Mouse (Mus musculus) heart, embryonic 14.5 days (tissue): Measurements from ENCODE around the gene Hipk4. TPM values are rescaled to one million over a fixed set of nuclear protein-coding genes. Genes with fewer than 3 reads are reported as not detected.

Experiments
- ATAC-seq: fragments of 200-750 bp; cut with Nextera tagmentation; 2 replicates; pipeline ENCODE4 v1.8.0; 2017; ENCODE audit warnings: low read depth, moderate TSS enrichment; ENCODE audit not compliant: insufficient number of reproducible peaks, insufficient read depth, low FRiP score
- H3K27ac ChIP-seq, 2 experiments: fragments of 200-500 bp in 1 of 2; fragments of 300-500 bp in 1 of 2; sonication (generic) in 1 of 2; replicated peaks in 1 of 2; 2 replicates each; pipeline ENCODE4 v1.5.1; 2012 to 2014; ENCODE audit warnings: low read depth in 2 of 2, low read length in 2 of 2, control low read depth in 1 of 2, mild to moderate bottlenecking in 1 of 2, mixed read lengths in 1 of 2; ENCODE audit not compliant: control insufficient read depth in 1 of 2, insufficient read depth in 1 of 2
- H3K27me3 ChIP-seq: fragments of 300-500 bp; sonication (generic); 2 replicates; pipeline ENCODE4 v1.6.1; 2014; ENCODE audit warnings: mild to moderate bottlenecking, low read length, control low read depth; ENCODE audit not compliant: control insufficient read depth, insufficient read depth
- H3K36me3 ChIP-seq: fragments of 300-500 bp; sonication (generic); 2 replicates; pipeline ENCODE4 v1.6.1; 2014; ENCODE audit warnings: mild to moderate bottlenecking, control low read depth, low read length, mixed read lengths; ENCODE audit not compliant: control insufficient read depth, insufficient read depth
- H3K4me1 ChIP-seq, 2 experiments: fragments of 200-500 bp in 1 of 2; fragments of 300-500 bp in 1 of 2; sonication (generic) in 1 of 2; 2 replicates each; pipeline ENCODE4 v1.6.1; 2012 to 2014; ENCODE audit warnings: low read length in 2 of 2, control low read depth in 1 of 2, mixed read lengths in 1 of 2; ENCODE audit not compliant: control insufficient read depth in 2 of 2, insufficient read depth in 2 of 2
- H3K4me2 ChIP-seq: fragments of 300-500 bp; sonication (generic); 2 replicates; pipeline ENCODE4 v1.6.1; 2014; ENCODE audit warnings: mild to moderate bottlenecking, low read length
- H3K4me3 ChIP-seq, 2 experiments: fragments of 200-500 bp in 1 of 2; fragments of 300-500 bp in 1 of 2; sonication (generic) in 1 of 2; 2 replicates each; pipeline ENCODE4 v1.5.1; 2012 to 2014; ENCODE audit warnings: low read length in 2 of 2, mild to moderate bottlenecking in 2 of 2, control low read depth in 1 of 2, low read depth in 1 of 2, moderate library complexity in 1 of 2; ENCODE audit not compliant: control insufficient read depth in 1 of 2, insufficient read depth in 1 of 2
- H3K9ac ChIP-seq: fragments of 300-500 bp; sonication (generic); 2 replicates; pipeline ENCODE4 v1.6.1; 2014; ENCODE audit warnings: mild to moderate bottlenecking, low read length
- H3K9me3 ChIP-seq: fragments of 300-500 bp; sonication (generic); 2 replicates; pipeline ENCODE4 v1.6.1; 2016; ENCODE audit warnings: low read length, control low read depth; ENCODE audit not compliant: control insufficient read depth
- WGBS: fragments of 180-500 bp; shearing (Covaris S2); extraction: QIAGEN DNeasy Blood & Tissue Kit; methylation state at CpG from one replicate; pipeline ENCODE4 v1.1.7; 2014; 5-methylcytosine and 5-hydroxymethylcytosine counted together
- polyA plus RNA-seq: library from polyadenylated mRNA; unstranded; fragments of >200 nt; fragmentation: Nextera tagmentation; extraction: Ambion mirVana; gene quantifications from 2 replicates; pipeline ENCODE4 v1.2.1, GENCODE M21; 2014

Gene Hipk4
- polyA plus RNA-seq, 1 experiment from 2014 or later: 0.26 TPM

DNA sequence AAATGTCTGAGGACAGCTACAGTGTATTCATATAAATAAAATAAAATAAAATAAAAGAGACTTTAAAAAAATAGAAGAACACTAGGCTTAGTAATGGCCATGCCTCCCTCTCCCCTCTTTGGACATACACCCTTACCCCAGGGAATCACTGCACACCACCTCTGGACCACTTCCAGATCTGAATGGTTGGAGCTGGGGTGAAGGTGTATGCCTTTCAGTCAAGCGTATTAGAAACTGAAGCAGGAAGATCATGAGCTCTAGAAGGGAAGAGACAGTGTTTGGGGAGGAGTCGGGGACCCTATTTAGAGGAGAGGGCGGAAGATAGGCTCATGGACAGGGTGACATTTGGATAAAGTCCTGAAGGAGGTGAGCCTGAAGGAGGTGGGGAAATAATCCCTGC lies 42.6 kb upstream of the Hipk4 start:
- Histone ChIP-seq H3K4me1 (peaks cover 12 to 15% of the 10 kb centered on the region in 2 experiments), H3K4me3 (no peak overlapping the region), H3K36me3 (peaks cover 21% of the 10 kb centered on the region), H3K4me2 (peak overlapping the region; percentile 61), H3K27ac (peak overlapping the region; percentile 67 to 86), H3K9me3 (no peaks in the 10 kb centered on the region), H3K9ac (peak overlapping the region; percentile 60; the same call in 1 of the 2 replicates), H3K27me3 (no peaks in the 10 kb centered on the region)
- ATAC-seq: no peak
- 56% methylated on average over 3 of the region's 3 CpGs for WGBS

DNA sequence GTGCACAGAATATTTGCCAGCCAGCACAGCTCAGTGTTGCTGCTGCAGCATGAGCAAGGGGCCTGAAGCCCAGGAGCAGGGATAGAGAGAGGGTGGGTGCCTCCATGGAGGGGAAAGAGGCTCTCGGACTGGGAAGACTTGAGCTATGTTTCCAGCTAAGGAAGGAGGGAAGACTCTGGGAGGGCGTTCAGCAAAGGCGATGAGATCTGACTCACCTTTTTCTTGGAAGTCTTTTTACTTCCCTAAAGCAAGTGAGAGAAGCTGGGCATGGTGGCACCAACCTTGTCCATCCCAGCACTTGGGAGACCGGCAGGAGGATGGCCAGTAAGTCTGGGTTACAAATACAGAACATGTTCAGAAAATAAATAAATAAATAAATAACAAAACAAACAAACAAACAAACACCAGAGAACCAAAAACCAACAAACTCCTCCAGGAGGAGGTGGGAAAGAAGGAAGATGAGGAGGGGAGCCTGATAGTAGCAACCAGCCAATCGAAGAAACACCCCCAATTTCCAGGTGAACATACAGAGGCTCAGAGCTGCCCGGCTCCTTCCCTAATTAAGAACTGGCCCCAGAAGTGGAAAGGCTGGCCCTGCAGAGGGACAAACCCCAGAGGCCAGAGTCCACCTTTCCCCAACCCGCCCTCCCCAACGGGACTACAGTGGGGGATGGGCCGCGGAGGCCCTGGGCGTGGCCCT lies 42.0 kb upstream of the Hipk4 start:
- peak overlapping the region; percentile 61 for H3K4me2 ChIP-seq
- H3K4me3 ChIP-seq: peak overlapping the region; percentile 16 to 31
- H3K4me1 ChIP-seq: peaks cover 9 to 14% of the 10 kb centered on the region in 2 experiments
- ATAC-seq: no peak
- no peaks in the 10 kb centered on the region for H3K9me3 ChIP-seq
- 13% methylated on average over 11 of the region's 11 CpGs for WGBS
- peak overlapping the region; percentile 60 for H3K9ac ChIP-seq
- H3K27ac ChIP-seq: peak overlapping the region; percentile 67 to 86
- no peaks in the 10 kb centered on the region for H3K27me3 ChIP-seq
- peaks cover 19% of the 10 kb centered on the region for H3K36me3 ChIP-seq

DNA sequence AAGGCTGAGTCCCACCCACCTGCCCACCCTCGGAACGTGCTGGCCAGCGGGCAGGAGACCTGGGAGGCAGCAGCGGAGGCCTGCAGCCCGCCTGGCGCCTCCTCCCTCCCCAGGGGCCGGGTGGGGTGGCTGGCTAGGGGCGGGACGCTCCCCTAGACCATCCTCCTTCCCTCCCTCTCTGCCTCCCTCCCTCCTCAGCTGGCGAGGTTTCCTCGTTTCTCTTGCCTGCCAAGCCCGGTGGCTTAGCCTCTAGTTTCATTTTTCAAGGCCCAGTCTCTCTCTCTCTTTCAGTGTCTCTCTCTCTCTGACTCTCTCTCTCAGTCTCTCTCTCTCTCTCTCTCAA lies 41.5 kb upstream of the Hipk4 start:
- WGBS: 1% methylated on average over 10 of the region's 12 CpGs
- ATAC-seq: peak; percentile 93
- H3K4me2 ChIP-seq: peak overlapping the region; percentile 61
- H3K9ac ChIP-seq: peak overlapping the region; percentile 60
- no peaks in the 10 kb centered on the region for H3K27me3 ChIP-seq
- H3K4me1 ChIP-seq: peaks cover 9 to 14% of the 10 kb centered on the region in 2 experiments
- H3K27ac ChIP-seq: peak overlapping the region; percentile 86 to 90
- H3K9me3 ChIP-seq: no peaks in the 10 kb centered on the region
- peaks cover 13% of the 10 kb centered on the region for H3K36me3 ChIP-seq
- H3K4me3 ChIP-seq: peak overlapping the region; percentile 16 to 31

DNA sequence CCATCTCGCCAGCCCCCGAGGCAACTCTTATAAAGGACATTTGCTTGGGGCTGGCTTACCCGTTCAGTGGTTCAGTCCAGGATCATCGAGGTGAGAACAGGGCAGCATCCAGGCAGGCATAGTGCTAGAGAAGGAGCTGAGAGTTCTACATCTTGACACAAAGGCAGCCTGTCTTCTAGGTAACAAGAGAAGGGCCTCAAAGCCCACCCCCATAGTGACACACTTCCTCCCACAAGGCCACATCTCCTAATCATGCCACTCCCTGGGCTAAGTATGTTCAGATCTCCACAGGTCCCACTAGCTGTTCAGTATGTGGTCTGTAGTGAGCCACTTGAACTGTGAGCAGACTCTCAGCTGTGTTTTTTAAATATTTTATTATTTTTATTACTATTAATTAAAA lies 39.2 kb upstream of the Hipk4 start:
- H3K9ac ChIP-seq: no peak overlapping the region
- 89% methylated on average over 4 of the region's 4 CpGs for WGBS
- H3K27ac ChIP-seq: no peak overlapping the region
- ATAC-seq: no peak
- no peaks in the 10 kb centered on the region for H3K27me3 ChIP-seq
- H3K4me1 ChIP-seq: peaks cover 12 to 23% of the 10 kb centered on the region in 2 experiments
- no peak overlapping the region for H3K4me3 ChIP-seq
- H3K36me3 ChIP-seq: peaks cover 4% of the 10 kb centered on the region; the same call in 1 of the 2 replicates
- H3K9me3 ChIP-seq: no peaks in the 10 kb centered on the region
- H3K4me2 ChIP-seq: no peak overlapping the region

DNA sequence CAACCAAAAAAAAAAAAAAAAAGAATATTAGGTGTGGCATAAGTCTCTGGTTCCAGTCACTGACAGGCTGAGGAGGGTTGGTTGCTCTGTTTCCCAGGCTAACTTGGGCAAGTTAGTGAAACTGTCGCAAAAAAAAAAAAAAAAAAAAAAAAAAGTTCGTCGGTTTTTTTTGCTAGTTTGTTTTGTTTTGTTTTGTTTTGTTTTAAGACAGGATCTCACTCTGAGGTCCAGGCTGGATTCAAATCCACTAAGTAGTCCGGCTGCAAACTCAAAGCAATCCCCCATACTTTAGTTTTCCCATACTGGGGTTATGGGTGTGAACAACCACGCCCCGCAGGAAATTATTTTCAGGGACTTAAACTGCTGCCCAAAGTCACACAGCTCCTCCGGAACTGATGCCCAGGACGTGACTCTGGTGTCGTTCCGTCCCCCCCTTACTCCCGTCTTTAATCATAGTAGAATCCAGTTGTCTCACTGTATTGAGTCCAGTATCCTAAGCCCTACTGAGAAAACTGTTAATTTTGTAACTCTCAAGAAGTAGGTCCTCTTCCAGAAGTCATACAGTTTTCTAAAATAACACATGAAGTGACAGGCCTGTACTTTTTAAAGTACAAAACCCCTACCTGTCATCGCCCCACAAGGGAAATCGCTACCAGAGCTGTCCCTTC lies 36.8 kb upstream of the Hipk4 start:
- Histone ChIP-seq H3K27ac (peak overlapping the region; percentile 96 to 98), H3K4me2 (peak overlapping the region; percentile 79)

DNA sequence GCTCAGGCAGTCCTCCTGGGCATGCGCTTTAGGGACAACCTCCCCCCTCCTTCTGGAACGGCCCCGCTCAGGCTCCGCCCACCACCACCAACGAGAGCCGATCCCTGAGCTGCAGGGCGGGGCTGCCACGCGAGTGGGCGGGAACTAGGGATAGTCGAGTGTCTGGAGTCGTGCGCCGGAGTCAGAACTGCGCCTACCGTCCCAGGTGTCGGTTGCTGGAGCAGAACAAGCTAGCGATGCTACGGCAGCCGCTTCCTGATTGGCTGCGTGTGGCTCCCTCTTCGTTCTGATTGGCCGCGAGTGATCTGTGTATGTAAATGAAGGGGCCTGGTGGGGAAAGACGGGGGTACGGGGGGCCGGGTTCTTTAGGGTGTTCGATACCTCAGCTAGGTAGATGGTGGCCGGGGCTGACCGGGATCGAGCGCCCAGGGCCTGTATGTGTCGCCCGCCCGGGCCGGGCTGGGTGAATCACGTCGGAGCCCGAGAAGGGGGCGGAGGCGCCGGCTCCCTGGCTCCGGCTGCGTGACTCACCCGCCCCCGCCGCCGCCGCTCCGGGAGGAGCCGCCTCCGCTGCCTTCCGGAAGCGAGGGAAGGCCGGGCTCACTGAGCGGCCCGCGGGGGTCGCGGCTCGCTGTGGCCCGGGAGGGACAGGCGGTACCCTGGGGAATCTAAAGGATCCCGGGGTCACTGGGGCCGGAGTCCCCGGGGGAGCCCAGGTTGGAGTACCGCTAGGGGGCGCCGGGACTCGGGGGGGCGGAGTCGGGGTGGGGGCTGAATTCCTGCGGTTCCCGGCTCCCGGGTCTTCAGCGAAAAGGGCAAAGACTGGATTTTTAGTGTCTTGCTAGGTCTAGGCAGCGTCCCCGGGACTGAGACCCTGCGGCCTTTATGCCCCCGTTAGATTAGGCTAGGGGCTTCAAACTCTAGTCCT lies 36.0 kb upstream of the Hipk4 start, which contains the start of gene Sertad1:
TSS of gene Sertad1 (plus strand) at position 141 of the 928 bp plus-strand sequence.
- peak within 1 kb of the TSS; percentile 71 to 84 for H3K4me3 ChIP-seq
- peaks cover 24 to 37% of the 10 kb centered on the region in 2 experiments for H3K4me1 ChIP-seq
- H3K9me3 ChIP-seq: no peaks in the 10 kb centered on the region
- peak within 1 kb of the TSS; percentile 79 for H3K4me2 ChIP-seq
- ATAC-seq: peak; percentile 91
- no peaks in the 10 kb centered on the region for H3K27me3 ChIP-seq
- H3K36me3 ChIP-seq: peaks cover 16% of the 10 kb centered on the region
- H3K9ac ChIP-seq: peak within 1 kb of the TSS; percentile 89
- H3K27ac ChIP-seq: peak within 1 kb of the TSS; percentile 96 to 98
- WGBS: under 1% methylated on average over 75 of the region's 80 CpGs

More for the DNA sequence above, 36.8 kb upstream of the Hipk4 start:
- no peaks in the 10 kb centered on the region for H3K9me3 ChIP-seq
- peak overlapping the region; percentile 71 to 84 for H3K4me3 ChIP-seq
- peak overlapping the region; percentile 70 for H3K9ac ChIP-seq
- WGBS: 2% methylated on average over 13 of the region's 13 CpGs
- ATAC-seq: no peak
- no peaks in the 10 kb centered on the region for H3K27me3 ChIP-seq
- H3K36me3 ChIP-seq: peaks cover 16% of the 10 kb centered on the region
- peaks cover 21 to 32% of the 10 kb centered on the region in 2 experiments for H3K4me1 ChIP-seq

DNA sequence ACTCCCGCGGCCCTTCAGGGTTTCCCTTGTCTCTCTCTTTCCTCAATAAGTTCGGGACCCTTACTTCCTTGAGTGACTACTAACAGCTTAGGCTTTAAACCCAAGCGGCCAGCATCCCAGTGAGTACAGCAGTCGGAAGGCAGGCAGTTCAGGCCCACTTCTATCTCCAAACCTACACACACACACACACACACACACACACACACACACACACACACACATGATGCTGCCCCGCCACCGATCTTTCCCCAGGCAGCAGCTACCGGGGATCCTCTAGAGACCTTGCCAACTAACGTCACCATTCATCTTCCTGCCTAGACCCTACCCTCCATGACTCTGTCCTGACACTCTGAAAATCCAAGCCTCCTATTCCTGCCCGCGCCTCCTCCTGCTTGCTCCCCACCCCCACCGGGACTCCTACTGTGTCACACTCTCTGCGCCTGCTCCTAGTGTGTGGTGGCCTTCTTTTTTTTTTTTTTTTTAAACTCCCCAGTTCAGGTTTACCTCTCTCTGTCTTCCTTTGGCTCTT lies 35.3 kb upstream of the Hipk4 start:
- Histone ChIP-seq H3K36me3 (peaks cover 16% of the 10 kb centered on the region), H3K9me3 (no peaks in the 10 kb centered on the region), H3K27me3 (no peaks in the 10 kb centered on the region), H3K4me1 (peaks cover 29 to 41% of the 10 kb centered on the region in 2 experiments), H3K4me2 (peak overlapping the region; percentile 74), H3K9ac (peak overlapping the region; percentile 89), H3K4me3 (peak overlapping the region; percentile 71 to 84), H3K27ac (peak overlapping the region; percentile 96 to 98)
- no peak for ATAC-seq
- WGBS: 1% methylated on average over 13 of the region's 13 CpGs
